Mouse (Mus musculus): ENCODE results near the gene Glcci1. TPM values are rescaled to one million over a fixed set of nuclear protein-coding genes. Genes with fewer than 3 reads are reported as not detected.
"Not testable (repeated sequence)": the region's sequence is repeated elsewhere in the genome, so short reads cannot be mapped to it uniquely, and the experiment has no call there.

The Glcci1 gene
- total RNA-seq, 2 experiments from 2014 or later, result 9.9 to 10.5 TPM

- intact Hi-C loops (cut with DNase I; ENCODE audit: low total_unique reads), result no loop called here
- DNase-seq, result no peak
These were observed 21.9 kb downstream of the Glcci1 start for GRCm38 (mm10) chr6:8531104-8531894.

GRCm38 (mm10) chr6:8536944-8537343 is 27.5 kb downstream of the Glcci1 start:
- intact Hi-C loops (cut with DNase I; ENCODE audit: low total_unique reads), result no loop called here
- DNase-seq, result no peak

- DNase-seq; intact Hi-C loops (cut with DNase I; ENCODE audit: low total_unique reads): not testable (repeated sequence)
These were observed 32.1 kb downstream of the Glcci1 start for GRCm38 (mm10) chr6:8541531-8541930.

GRCm38 (mm10) chr6:8544822-8545221 is 35.4 kb downstream of the Glcci1 start:
- intact Hi-C loops (cut with DNase I; ENCODE audit: low total_unique reads), result no loop called here
- DNase-seq, result no peak

GRCm38 (mm10) chr6:8545780-8546179 is 36.4 kb downstream of the Glcci1 start:
- intact Hi-C loops (cut with DNase I; ENCODE audit: low total_unique reads), result no loop called here

GRCm38 (mm10) chr6:8551155-8551554 is 41.8 kb downstream of the Glcci1 start:
- no peak for DNase-seq
- intact Hi-C loops (cut with DNase I; ENCODE audit: low total_unique reads), result no loop called here

More at GRCm38 (mm10) chr6:8545780-8546179, 36.4 kb downstream of the Glcci1 start:
- DNase-seq, result no peak

- intact Hi-C loops (cut with DNase I; ENCODE audit: low total_unique reads), result no loop called here
- DNase-seq, result no peak
These were observed 47.6 kb downstream of the Glcci1 start for GRCm38 (mm10) chr6:8556849-8557571.

GRCm38 (mm10) chr6:8560682-8561081 is 51.3 kb downstream of the Glcci1 start:
- no peak for DNase-seq
- intact Hi-C loops (cut with DNase I; ENCODE audit: low total_unique reads), result no loop called here

GRCm38 (mm10) chr6:8582377-8582776 is 73.0 kb downstream of the Glcci1 start:
- intact Hi-C loops (cut with DNase I; ENCODE audit: low total_unique reads), result no loop called here
- no peak for DNase-seq

GRCm38 (mm10) chr6:8583892-8584291 is 74.5 kb downstream of the Glcci1 start:
- no peak for DNase-seq
- intact Hi-C loops (cut with DNase I; ENCODE audit: low total_unique reads), result no loop called here

- intact Hi-C loops (cut with DNase I; ENCODE audit: low total_unique reads), result no loop called here
- no peak for DNase-seq
These were observed 82.3 kb downstream of the Glcci1 start for GRCm38 (mm10) chr6:8591665-8592064.

- intact Hi-C loops (cut with DNase I; ENCODE audit: low total_unique reads), result no loop called here
- no peak for DNase-seq
These were observed 108.0 kb downstream of the Glcci1 start for GRCm38 (mm10) chr6:8617369-8617768.

- intact Hi-C loops (cut with DNase I; ENCODE audit: low total_unique reads), result no loop called here
- DNase-seq, result no peak
These were observed 110.4 kb downstream of the Glcci1 start for GRCm38 (mm10) chr6:8619582-8620350.

GRCm38 (mm10) chr6:8623045-8623444 is 113.6 kb downstream of the Glcci1 start:
- intact Hi-C loops (cut with DNase I; ENCODE audit: low total_unique reads), result no loop called here
- no peak for DNase-seq

- intact Hi-C loops (cut with DNase I; ENCODE audit: low total_unique reads), result no loop called here
- DNase-seq, result no peak
These were observed 118.8 kb downstream of the Glcci1 start for GRCm38 (mm10) chr6:8628226-8628625.

GRCm38 (mm10) chr6:8628715-8629267 is 119.4 kb downstream of the Glcci1 start:
- no peak for DNase-seq
- intact Hi-C loops (cut with DNase I; ENCODE audit: low total_unique reads), result no loop called here

GRCm38 (mm10) chr6:8630531-8630930 is 121.1 kb downstream of the Glcci1 start:
- intact Hi-C loops (cut with DNase I; ENCODE audit: low total_unique reads), result no loop called here
- no peak for DNase-seq

- DNase-seq, result no peak
- intact Hi-C loops (cut with DNase I; ENCODE audit: low total_unique reads), result no loop called here
These were observed 122.0 kb downstream of the Glcci1 start for GRCm38 (mm10) chr6:8631362-8631761.

GRCm38 (mm10) chr6:8631986-8632632 is 122.7 kb downstream of the Glcci1 start:
- no peak for DNase-seq

More at GRCm38 (mm10) chr6:8631986-8632632, 122.7 kb downstream of the Glcci1 start:
- intact Hi-C loops (cut with DNase I; ENCODE audit: low total_unique reads), result no loop called here

Data from gastrocnemius, postnatal 14 days (tissue).